Mouse (Mus musculus): Measurements from ENCODE around the gene Pacsin1. TPM values are rescaled to one million over a fixed set of nuclear protein-coding genes. Genes with fewer than 3 reads are reported as not detected.

The Pacsin1 gene
- polyA plus RNA-seq, 1 experiment from 2014 or later, result 1.4 TPM

GRCm38 (mm10) chr17:27716804-27717203, 61.5 kb downstream of the Pacsin1 start:
- 5% methylated on average over 16 of the region's 16 CpGs for WGBS
- H3K36me3 ChIP-seq (ENCODE audit: control insufficient read depth, insufficient read depth, low read length), result 0 out of 2 replicates have a peak, but pooled peaks cover 2% of the 10 kb centered on the region
- peak overlapping the region; percentile 31; the same call in 1 of the 2 replicates for H3K9ac ChIP-seq (ENCODE audit: low read length)
- H3K9me3 ChIP-seq (ENCODE audit: control insufficient read depth, low read length), result no peaks in the 10 kb centered on the region
- H3K27me3 ChIP-seq (ENCODE audit: control insufficient read depth, insufficient read depth, low read length), result no peaks in the 10 kb centered on the region
- H3K4me1 ChIP-seq (replicated peaks; ENCODE audit: control insufficient read depth, insufficient read depth), result no peaks in the 10 kb centered on the region
- peak overlapping the region; percentile 10; the same call in 1 of the 2 replicates for H3K4me3 ChIP-seq (ENCODE audit: low read depth, low read length)
- DNase-seq (ENCODE audit: low spot score) (peak; percentile 78), ATAC-seq (ENCODE audit: low FRiP score, low TSS enrichment) (peak; percentile 30; the same call in 1 of the 2 replicates)
- no peak overlapping the region for H3K27ac ChIP-seq (replicated peaks)
- TF ChIP-seq EP300 (optimal IDR thresholded peaks at IDR 0.05) (no peak), CTCF (IDR thresholded peaks at IDR 0.05; ENCODE audit: low read depth) (no peak)
- H3K4me2 ChIP-seq (replicated peaks; ENCODE audit: low read depth), result peak overlapping the region; percentile 29

DNA sequence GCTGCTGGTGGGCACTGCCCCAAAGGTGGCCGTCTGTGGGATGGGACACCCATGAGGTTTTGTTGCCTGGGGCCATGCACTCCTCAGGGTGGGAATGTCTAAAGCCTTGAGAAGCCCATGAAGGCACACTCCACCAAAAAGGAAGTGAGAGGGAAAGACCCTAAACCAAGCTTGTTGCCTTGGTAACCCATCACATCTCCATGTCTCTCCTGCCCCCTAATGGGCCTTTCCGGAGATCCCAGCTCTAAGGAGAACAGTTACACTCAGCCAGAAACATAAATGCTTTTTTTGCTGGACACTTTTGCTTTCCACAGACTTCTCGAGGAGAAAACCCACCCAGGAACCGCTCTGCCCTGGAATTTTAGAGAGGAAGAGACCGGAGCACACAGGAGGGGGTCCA, 62.9 kb downstream of the Pacsin1 start:
- TF ChIP-seq CTCF (IDR thresholded peaks at IDR 0.05; ENCODE audit: low read depth) (peak; percentile 51), EP300 (optimal IDR thresholded peaks at IDR 0.05) (no peak)
- ATAC-seq (ENCODE audit: low FRiP score, low TSS enrichment) (no peak), DNase-seq (ENCODE audit: low spot score) (no peak)
- no peak overlapping the region for H3K9ac ChIP-seq (ENCODE audit: low read length)
- no peak overlapping the region for H3K27ac ChIP-seq (replicated peaks)
- H3K4me2 ChIP-seq (replicated peaks; ENCODE audit: low read depth), result no peak overlapping the region
- no peak overlapping the region for H3K4me3 ChIP-seq (ENCODE audit: low read depth, low read length)
- H3K9me3 ChIP-seq (ENCODE audit: control insufficient read depth, low read length), result no peaks in the 10 kb centered on the region
- no peaks in the 10 kb centered on the region for H3K27me3 ChIP-seq (ENCODE audit: control insufficient read depth, insufficient read depth, low read length)
- WGBS, result 59% methylated on average over 5 of the region's 5 CpGs
- no peaks in the 10 kb centered on the region for H3K4me1 ChIP-seq (replicated peaks; ENCODE audit: control insufficient read depth, insufficient read depth)
- H3K36me3 ChIP-seq (ENCODE audit: control insufficient read depth, insufficient read depth, low read length), result 0 out of 2 replicates have a peak, but pooled peaks cover 2% of the 10 kb centered on the region

DNA sequence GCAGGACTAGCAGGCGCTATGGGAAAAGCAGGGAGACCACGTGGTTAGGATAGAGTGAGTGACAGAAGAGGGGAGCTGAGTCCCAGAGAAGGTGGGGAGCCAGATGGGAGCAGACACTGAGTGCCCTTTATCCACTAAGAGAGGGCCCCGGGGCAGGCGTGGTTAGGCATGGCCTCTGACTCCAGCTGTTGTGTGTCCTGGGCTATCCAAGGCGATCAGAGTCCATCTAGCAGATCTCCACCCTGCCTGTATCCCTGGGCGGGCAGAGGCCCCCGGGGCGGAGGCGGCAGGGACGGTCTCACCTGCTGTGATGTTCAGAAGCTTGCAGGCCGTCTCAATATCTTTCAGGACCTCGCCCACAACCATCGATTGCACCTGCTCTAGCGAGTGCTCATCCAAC, 64.4 kb downstream of the Pacsin1 start:
- WGBS, result 64% methylated on average over 14 of the region's 14 CpGs
- no peaks in the 10 kb centered on the region for H3K4me1 ChIP-seq (replicated peaks; ENCODE audit: control insufficient read depth, insufficient read depth)
- TF ChIP-seq CTCF (IDR thresholded peaks at IDR 0.05; ENCODE audit: low read depth) (no peak), EP300 (optimal IDR thresholded peaks at IDR 0.05) (no peak)
- 0 out of 2 replicates have a peak, but pooled peaks cover 2% of the 10 kb centered on the region for H3K36me3 ChIP-seq (ENCODE audit: control insufficient read depth, insufficient read depth, low read length)
- no peak overlapping the region for H3K4me2 ChIP-seq (replicated peaks; ENCODE audit: low read depth)
- DNase-seq (ENCODE audit: low spot score), result no peak
- no peak overlapping the region for H3K27ac ChIP-seq (replicated peaks)
- no peaks in the 10 kb centered on the region for H3K27me3 ChIP-seq (ENCODE audit: control insufficient read depth, insufficient read depth, low read length)
- no peaks in the 10 kb centered on the region for H3K9me3 ChIP-seq (ENCODE audit: control insufficient read depth, low read length)
- no peak overlapping the region for H3K9ac ChIP-seq (ENCODE audit: low read length)
- no peak for ATAC-seq (ENCODE audit: low FRiP score, low TSS enrichment)
- H3K4me3 ChIP-seq (ENCODE audit: low read depth, low read length), result no peak overlapping the region

GRCm38 (mm10) chr17:27720326-27720725, 65.0 kb downstream of the Pacsin1 start:
- DNase-seq (ENCODE audit: low spot score) (no peak), ATAC-seq (ENCODE audit: low FRiP score, low TSS enrichment) (no peak)
- H3K4me1 ChIP-seq (replicated peaks; ENCODE audit: control insufficient read depth, insufficient read depth), result no peaks in the 10 kb centered on the region
- H3K9ac ChIP-seq (ENCODE audit: low read length), result no peak overlapping the region
- TF ChIP-seq CTCF (IDR thresholded peaks at IDR 0.05; ENCODE audit: low read depth), result no peak
- TF ChIP-seq EP300 (optimal IDR thresholded peaks at IDR 0.05), result no peak
- H3K36me3 ChIP-seq (ENCODE audit: control insufficient read depth, insufficient read depth, low read length), result 0 out of 2 replicates have a peak, but pooled peaks cover 2% of the 10 kb centered on the region
- H3K27me3 ChIP-seq (ENCODE audit: control insufficient read depth, insufficient read depth, low read length), result no peaks in the 10 kb centered on the region
- no peak overlapping the region for H3K4me3 ChIP-seq (ENCODE audit: low read depth, low read length)
- 62% methylated on average over 9 of the region's 9 CpGs for WGBS
- H3K27ac ChIP-seq (replicated peaks), result no peak overlapping the region
- H3K9me3 ChIP-seq (ENCODE audit: control insufficient read depth, low read length), result no peaks in the 10 kb centered on the region
- no peak overlapping the region for H3K4me2 ChIP-seq (replicated peaks; ENCODE audit: low read depth)

DNA sequence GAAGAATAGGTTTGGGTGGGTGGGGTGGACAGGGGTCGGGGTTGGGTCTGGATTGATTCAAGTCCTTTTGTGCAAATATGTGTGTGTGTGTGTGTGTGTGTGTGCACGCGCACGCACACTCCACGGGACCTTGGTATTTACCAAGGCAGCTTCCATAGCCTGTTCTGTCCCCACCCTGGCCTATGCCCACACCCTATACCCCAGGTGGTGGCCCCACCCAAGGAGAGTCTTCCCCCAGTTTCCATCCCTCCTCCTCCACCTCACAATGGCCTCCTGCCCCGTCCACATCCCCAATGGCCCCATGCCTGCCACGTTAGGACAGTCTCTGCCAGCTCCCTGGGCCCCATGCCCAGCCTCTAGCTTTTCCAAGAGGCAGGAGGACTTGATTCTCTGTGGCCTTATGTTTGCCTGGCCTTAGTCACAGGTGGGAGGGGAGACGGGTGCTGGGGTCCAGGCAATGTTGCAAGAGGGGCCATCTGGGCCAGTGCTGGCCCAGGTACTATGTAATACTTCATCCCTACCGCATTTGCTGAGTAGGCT, 65.9 kb downstream of the Pacsin1 start:
- no peak overlapping the region for H3K27ac ChIP-seq (replicated peaks)
- H3K36me3 ChIP-seq (ENCODE audit: control insufficient read depth, insufficient read depth, low read length), result 0 out of 2 replicates have a peak, but pooled peaks cover 2% of the 10 kb centered on the region
- TF ChIP-seq EP300 (optimal IDR thresholded peaks at IDR 0.05) (no peak), CTCF (IDR thresholded peaks at IDR 0.05; ENCODE audit: low read depth) (no peak)
- ATAC-seq (ENCODE audit: low FRiP score, low TSS enrichment) (peak; percentile 41; the same call in 1 of the 2 replicates), DNase-seq (ENCODE audit: low spot score) (peak; percentile 61)
- 62% methylated on average over 9 of the region's 9 CpGs for WGBS
- no peaks in the 10 kb centered on the region for H3K4me1 ChIP-seq (replicated peaks; ENCODE audit: control insufficient read depth, insufficient read depth)
- H3K4me2 ChIP-seq (replicated peaks; ENCODE audit: low read depth), result no peak overlapping the region
- no peaks in the 10 kb centered on the region for H3K9me3 ChIP-seq (ENCODE audit: control insufficient read depth, low read length)
- H3K27me3 ChIP-seq (ENCODE audit: control insufficient read depth, insufficient read depth, low read length), result no peaks in the 10 kb centered on the region
- no peak overlapping the region for H3K9ac ChIP-seq (ENCODE audit: low read length)
- H3K4me3 ChIP-seq (ENCODE audit: low read depth, low read length), result no peak overlapping the region

DNA sequence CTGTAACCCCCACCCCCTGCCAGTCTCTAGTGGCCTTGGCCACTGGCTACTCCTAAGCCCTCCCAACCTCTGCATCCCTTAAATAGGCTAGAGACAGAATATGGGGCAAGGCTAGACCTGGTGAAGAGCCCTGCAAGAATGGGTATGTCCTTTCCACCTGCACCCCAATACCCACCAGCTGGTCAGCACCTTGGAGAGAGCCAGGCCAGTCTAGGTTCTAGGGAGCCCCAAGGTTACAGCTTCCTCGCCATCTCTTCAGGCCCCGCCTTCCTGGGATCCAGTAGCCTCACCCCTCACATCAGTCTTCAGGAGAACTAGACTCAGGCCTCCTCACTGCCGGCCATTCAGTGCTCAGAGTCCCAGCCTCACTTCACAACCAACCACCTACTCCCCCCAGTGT, 69.0 kb downstream of the Pacsin1 start:
- Histone ChIP-seq H3K27me3 (ENCODE audit: control insufficient read depth, insufficient read depth, low read length) (no peaks in the 10 kb centered on the region), H3K36me3 (ENCODE audit: control insufficient read depth, insufficient read depth, low read length) (0 out of 2 replicates have a peak, but pooled peaks cover 2% of the 10 kb centered on the region), H3K4me3 (ENCODE audit: low read depth, low read length) (no peak overlapping the region), H3K9ac (ENCODE audit: low read length) (no peak overlapping the region), H3K4me2 (replicated peaks; ENCODE audit: low read depth) (no peak overlapping the region), H3K27ac (replicated peaks) (no peak overlapping the region), H3K9me3 (ENCODE audit: control insufficient read depth, low read length) (no peaks in the 10 kb centered on the region), H3K4me1 (replicated peaks; ENCODE audit: control insufficient read depth, insufficient read depth) (0 out of 2 replicates have a peak, but pooled peaks cover 2% of the 10 kb centered on the region)
- ATAC-seq (ENCODE audit: low FRiP score, low TSS enrichment), result no peak
- 14% methylated on average over 3 of the region's 3 CpGs for WGBS
- TF ChIP-seq EP300 (optimal IDR thresholded peaks at IDR 0.05), result no peak
- no peak for TF ChIP-seq CTCF (IDR thresholded peaks at IDR 0.05; ENCODE audit: low read depth)
- no peak for DNase-seq (ENCODE audit: low spot score)

Data from stomach, postnatal 0 days (tissue).